Mouse (Mus musculus) hindbrain, embryonic 11.5 days (tissue): Measurements from ENCODE around the gene A630076J17Rik. TPM values are rescaled to one million over a fixed set of nuclear protein-coding genes. Genes with fewer than 3 reads are reported as not detected.
A peak's percentile ranks its signal among the peaks of the same experiment; 100 is the strongest.

Experiments
- ATAC-seq: fragments of 200-750 bp; cut with Nextera tagmentation; 2 replicates; pipeline ENCODE4 v1.8.0; 2017; ENCODE audit warnings: mild to moderate bottlenecking, moderate TSS enrichment, moderate library complexity; ENCODE audit not compliant: low FRiP score
- DNase-seq: peaks from one replicate; pipeline ENCODE4 v3.0.0-alpha.2; 2015; ENCODE audit warnings: low spot score
- H3K27ac ChIP-seq: fragments of 300-500 bp; sonication (generic); 2 replicates; pipeline ENCODE4 v1.5.1; 2014; ENCODE audit warnings: mild to moderate bottlenecking, low read depth, low read length
- H3K27me3 ChIP-seq: fragments of 300-500 bp; sonication (generic); 2 replicates; pipeline ENCODE4 v1.6.1; 2014; ENCODE audit warnings: mild to moderate bottlenecking, low read length, moderate library complexity, mixed read lengths; ENCODE audit not compliant: control insufficient read depth, insufficient read depth
- H3K36me3 ChIP-seq: fragments of 300-500 bp; sonication (generic); 2 replicates; pipeline ENCODE4 v1.6.1; 2014; ENCODE audit warnings: mild to moderate bottlenecking, low read length, moderate library complexity, mixed read lengths; ENCODE audit not compliant: control insufficient read depth, insufficient read depth
- H3K4me1 ChIP-seq: fragments of 300-500 bp; sonication (generic); replicated peaks from 2 replicates; pipeline ENCODE4 v1.6.1; 2014; ENCODE audit warnings: low read length, mixed read lengths; ENCODE audit not compliant: control insufficient read depth, insufficient read depth
- H3K4me2 ChIP-seq: fragments of 300-500 bp; sonication (generic); replicated peaks from 2 replicates; pipeline ENCODE4 v1.6.1; 2014; ENCODE audit warnings: mild to moderate bottlenecking, low read depth, low read length
- H3K4me3 ChIP-seq: fragments of 300-500 bp; sonication (generic); 2 replicates; pipeline ENCODE4 v1.5.1; 2014; ENCODE audit warnings: low read depth, low read length
- H3K9ac ChIP-seq: fragments of 300-500 bp; sonication (generic); 2 replicates; pipeline ENCODE4 v1.6.1; 2014; ENCODE audit warnings: low read depth, low read length
- H3K9me3 ChIP-seq: fragments of 300-500 bp; sonication (generic); 2 replicates; pipeline ENCODE4 v1.6.1; 2016; ENCODE audit warnings: low read length; ENCODE audit not compliant: control insufficient read depth
- WGBS: fragments of 180-500 bp; shearing (Covaris S2); extraction: QIAGEN DNeasy Blood & Tissue Kit; methylation state at CpG from one replicate; pipeline ENCODE4 v1.1.7; 2014; 5-methylcytosine and 5-hydroxymethylcytosine counted together
- polyA plus RNA-seq: library from polyadenylated mRNA; unstranded; fragments of >200 nt; fragmentation: Nextera tagmentation; extraction: Ambion mirVana; gene quantifications from 2 replicates; pipeline ENCODE4 v1.2.1, GENCODE M21; 2014

Gene A630076J17Rik
- polyA plus RNA-seq, 1 experiment from 2014 or later: not detected

- ATAC-seq (no peak), DNase-seq (no peak)
- WGBS: 93% methylated on average over 7 of the region's 7 CpGs
- H3K9me3 ChIP-seq: no peaks in the 10 kb centered on the region
- H3K27me3 ChIP-seq: no peaks in the 10 kb centered on the region
- no peaks in the 10 kb centered on the region for H3K36me3 ChIP-seq
- H3K4me2 ChIP-seq: no peak overlapping the region
- H3K27ac ChIP-seq: no peak overlapping the region
- no peaks in the 10 kb centered on the region for H3K4me1 ChIP-seq
- H3K9ac ChIP-seq: no peak overlapping the region
- no peak overlapping the region for H3K4me3 ChIP-seq
Observed at GRCm38 (mm10) chr3:107218572-107218971, 11.8 kb upstream of the A630076J17Rik start.

DNA sequence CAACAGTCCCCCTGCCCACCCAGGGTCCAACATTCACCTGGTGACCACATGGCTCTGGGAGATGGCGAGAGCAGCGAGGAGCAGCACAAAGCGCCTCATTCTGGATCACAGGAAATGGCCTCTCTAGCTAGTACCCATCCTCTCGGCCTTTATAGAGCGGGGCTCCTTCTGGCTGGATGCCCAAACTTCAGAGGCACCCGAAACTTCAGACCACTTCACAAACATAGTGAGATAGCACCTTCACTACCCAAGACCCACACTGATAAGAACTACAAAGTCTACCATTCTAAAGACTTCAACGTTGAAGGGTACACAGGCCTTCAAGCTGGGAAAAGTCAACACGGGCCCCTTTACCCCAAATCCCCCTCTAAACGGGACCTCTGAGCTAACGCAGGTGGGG lies 8.8 kb upstream of the A630076J17Rik start, which contains the start of gene Cym:
TSS of gene Cym (minus strand) at position 125 of the 400 bp plus-strand sequence.
- H3K4me3 ChIP-seq: no peak within 1 kb of the TSS
- no peak for DNase-seq
- no peaks in the 10 kb centered on the region for H3K36me3 ChIP-seq
- H3K27ac ChIP-seq: no peak within 1 kb of the TSS
- H3K4me1 ChIP-seq: no peaks in the 10 kb centered on the region
- no peaks in the 10 kb centered on the region for H3K27me3 ChIP-seq
- H3K9me3 ChIP-seq: no peaks in the 10 kb centered on the region
- H3K9ac ChIP-seq: no peak within 1 kb of the TSS
- WGBS: 81% methylated on average over 10 of the region's 10 CpGs
- ATAC-seq: no peak
- no peak within 1 kb of the TSS for H3K4me2 ChIP-seq

GRCm38 (mm10) chr3:107223230-107223629 lies 7.2 kb upstream of the A630076J17Rik start:
- WGBS: 65% methylated on average over 1 of the region's 1 CpGs
- ATAC-seq: no peak
- no peak for DNase-seq

GRCm38 (mm10) chr3:107225820-107226219 lies 4.6 kb upstream of the A630076J17Rik start:
- no peaks in the 10 kb centered on the region for H3K27me3 ChIP-seq
- no peaks in the 10 kb centered on the region for H3K9me3 ChIP-seq
- H3K9ac ChIP-seq: no peak overlapping the region
- no peaks in the 10 kb centered on the region for H3K4me1 ChIP-seq
- WGBS: 86% methylated on average over 5 of the region's 5 CpGs
- no peaks in the 10 kb centered on the region for H3K36me3 ChIP-seq
- H3K4me2 ChIP-seq: no peak overlapping the region
- DNase-seq: no peak
- H3K4me3 ChIP-seq: no peak overlapping the region
- no peak overlapping the region for H3K27ac ChIP-seq
- ATAC-seq: no peak

More at GRCm38 (mm10) chr3:107223230-107223629, 7.2 kb upstream of the A630076J17Rik start:
- Histone ChIP-seq H3K27ac (no peak overlapping the region), H3K4me1 (no peaks in the 10 kb centered on the region), H3K4me2 (no peak overlapping the region), H3K9me3 (no peaks in the 10 kb centered on the region), H3K36me3 (no peaks in the 10 kb centered on the region), H3K4me3 (no peak overlapping the region), H3K27me3 (no peaks in the 10 kb centered on the region), H3K9ac (no peak overlapping the region)

- 80% methylated on average over 5 of the region's 5 CpGs for WGBS
- Histone ChIP-seq H3K27me3 (no peaks in the 10 kb centered on the region), H3K4me1 (no peaks in the 10 kb centered on the region), H3K36me3 (no peaks in the 10 kb centered on the region), H3K9me3 (no peaks in the 10 kb centered on the region), H3K27ac (no peak overlapping the region), H3K4me3 (no peak overlapping the region), H3K4me2 (no peak overlapping the region), H3K9ac (no peak overlapping the region)
- DNase-seq: no peak
- no peak for ATAC-seq
Observed at GRCm38 (mm10) chr3:107229221-107229620, 1.2 kb upstream of the A630076J17Rik start.

DNA sequence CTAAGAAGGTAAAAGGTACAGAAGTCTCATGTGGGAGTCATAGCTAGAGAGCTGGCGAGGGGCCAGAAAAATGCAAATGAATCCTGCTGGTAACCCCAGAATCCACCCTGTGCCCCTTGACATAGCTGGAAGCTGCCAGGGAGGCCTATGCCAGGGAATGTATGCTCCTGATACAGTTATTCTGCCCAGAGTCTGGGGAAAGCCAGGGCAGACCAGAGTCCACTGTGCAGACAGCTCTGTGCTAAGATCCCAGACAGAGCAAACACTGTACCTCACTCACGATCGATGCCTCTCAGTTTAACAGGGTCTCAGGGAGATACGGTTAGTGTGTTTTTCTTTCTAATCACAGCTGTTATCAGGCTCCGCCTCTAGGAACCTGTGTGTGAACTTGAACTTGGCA lies 592 bp upstream of the A630076J17Rik start:
- 79% methylated on average over 5 of the region's 5 CpGs for WGBS
- Histone ChIP-seq H3K4me1 (no peaks in the 10 kb centered on the region), H3K36me3 (no peaks in the 10 kb centered on the region), H3K27me3 (no peaks in the 10 kb centered on the region), H3K4me3 (no peak overlapping the region), H3K4me2 (no peak overlapping the region), H3K9ac (no peak overlapping the region), H3K27ac (no peak overlapping the region), H3K9me3 (no peaks in the 10 kb centered on the region)
- ATAC-seq: no peak
- no peak for DNase-seq

GRCm38 (mm10) chr3:107231202-107231601 lies 788 bp downstream of the A630076J17Rik start:
- H3K36me3 ChIP-seq: no peaks in the 10 kb centered on the region
- H3K4me2 ChIP-seq: no peak overlapping the region
- ATAC-seq (no peak), DNase-seq (no peak)
- no peaks in the 10 kb centered on the region for H3K9me3 ChIP-seq
- H3K27ac ChIP-seq: no peak overlapping the region
- H3K4me3 ChIP-seq: no peak overlapping the region
- no peak overlapping the region for H3K9ac ChIP-seq
- no peaks in the 10 kb centered on the region for H3K4me1 ChIP-seq
- no peaks in the 10 kb centered on the region for H3K27me3 ChIP-seq
- WGBS: 61% methylated on average over 4 of the region's 4 CpGs

DNA sequence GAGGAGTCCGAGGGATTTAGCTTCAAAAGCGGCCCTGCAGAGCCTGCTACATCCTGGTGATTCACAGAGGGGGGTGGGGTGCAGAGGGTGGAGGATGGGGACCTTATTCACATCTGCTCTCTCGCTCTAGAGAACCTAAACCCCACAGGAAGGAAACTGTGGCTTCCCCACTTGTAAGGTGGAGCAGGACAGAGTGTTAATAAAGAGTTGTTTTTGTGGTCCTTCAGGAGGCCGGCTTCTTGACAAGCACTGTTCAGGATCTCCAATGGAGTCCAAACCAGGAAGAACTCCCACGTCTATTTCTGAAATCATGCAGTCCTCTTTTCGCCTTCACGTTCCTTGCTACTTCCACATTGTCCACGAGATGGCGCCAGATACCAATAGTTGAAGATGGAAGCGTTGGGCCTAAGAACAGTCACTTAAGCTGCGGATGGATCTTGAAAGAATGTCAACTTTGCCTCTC lies 3.0 kb downstream of the A630076J17Rik start:
- Histone ChIP-seq H3K27ac (no peak overlapping the region), H3K36me3 (no peaks in the 10 kb centered on the region), H3K4me1 (no peaks in the 10 kb centered on the region), H3K4me3 (no peak overlapping the region), H3K4me2 (no peak overlapping the region), H3K9ac (no peak overlapping the region), H3K9me3 (no peaks in the 10 kb centered on the region), H3K27me3 (no peaks in the 10 kb centered on the region)
- ATAC-seq (peak; percentile 52), DNase-seq (peak; percentile 93)
- WGBS: 9% methylated on average over 11 of the region's 11 CpGs

- Histone ChIP-seq H3K9me3 (no peaks in the 10 kb centered on the region), H3K4me2 (no peak overlapping the region), H3K27me3 (no peaks in the 10 kb centered on the region), H3K36me3 (no peaks in the 10 kb centered on the region), H3K4me3 (no peak overlapping the region), H3K27ac (no peak overlapping the region), H3K4me1 (no peaks in the 10 kb centered on the region), H3K9ac (no peak overlapping the region)
- DNase-seq: no peak
- peak; percentile 22; the same call in 1 of the 2 replicates for ATAC-seq
- 29% methylated on average over 2 of the region's 2 CpGs for WGBS
Observed at GRCm38 (mm10) chr3:107233945-107234344, 3.5 kb downstream of the A630076J17Rik start.
